Mouse (Mus musculus) spleen, postnatal 10 days (tissue): Measurements from ENCODE around the gene Hoxa3.

Experiments
- DNase-seq, 2 experiments: peaks; one replicate each; pipeline ENCODE4 v3.0.0; 2021 to 2022; ENCODE audit warnings: low spot score in 2 of 2

Gene Hoxa3

GRCm38 (mm10) chr6:52232568-52232965 lies 19.4 kb upstream of the Hoxa3 start:
- DNase-seq = no peak

GRCm38 (mm10) chr6:52231885-52232567 lies 18.9 kb upstream of the Hoxa3 start:
- peak in 1 of 2 experiments; percentile 4 for DNase-seq

- DNase-seq = peak in 1 of 2 experiments; percentile 3
Observed at GRCm38 (mm10) chr6:52230516-52231165, 17.5 kb upstream of the Hoxa3 start, which contains the start of gene Hoxa9. Gene Hoxa9 (minus strand): TSS chr6:52231089.

- DNase-seq = no peak
Observed at GRCm38 (mm10) chr6:52229558-52230416, 16.7 kb upstream of the Hoxa3 start.

GRCm38 (mm10) chr6:52228475-52229465 lies 15.6 kb upstream of the Hoxa3 start:
- DNase-seq = no peak

GRCm38 (mm10) chr6:52227470-52228222 lies 14.5 kb upstream of the Hoxa3 start:
- no peak for DNase-seq

- DNase-seq = no peak
Observed at GRCm38 (mm10) chr6:52226569-52227257, 13.6 kb upstream of the Hoxa3 start.

- DNase-seq = peak in 1 of 2 experiments; percentile 54
Observed at GRCm38 (mm10) chr6:52225612-52226568, 12.8 kb upstream of the Hoxa3 start.

- DNase-seq = no peak
Observed at GRCm38 (mm10) chr6:52224895-52225611, 11.9 kb upstream of the Hoxa3 start.

- DNase-seq = peak in 1 of 2 experiments; percentile 11
Observed at GRCm38 (mm10) chr6:52223939-52224760, 11.0 kb upstream of the Hoxa3 start.

GRCm38 (mm10) chr6:52222729-52223128 lies 9.6 kb upstream of the Hoxa3 start:
- DNase-seq = no peak

- DNase-seq = no peak
Observed at GRCm38 (mm10) chr6:52221993-52222685, 9.0 kb upstream of the Hoxa3 start.

GRCm38 (mm10) chr6:52221337-52221992 lies 8.3 kb upstream of the Hoxa3 start, which contains the start of gene Hoxa7:
Gene Hoxa7 (minus strand): TSS chr6:52221854.
- DNase-seq = peak; percentile 73 to 83

- DNase-seq = no peak
Observed at GRCm38 (mm10) chr6:52220865-52221310, 7.8 kb upstream of the Hoxa3 start.

GRCm38 (mm10) chr6:52220003-52220864 lies 7.1 kb upstream of the Hoxa3 start:
- DNase-seq = peak in 1 of 2 experiments; percentile 22
